Mouse (Mus musculus): Measurements from ENCODE around the gene Wipi1.
A peak's percentile ranks its signal among the peaks of the same experiment; 100 is the strongest.

The Wipi1 gene

GRCm38 (mm10) chr11:109583986-109584385 lies 27.8 kb downstream of the Wipi1 start:
- no peak for DNase-seq (ENCODE audit: low spot score in 2 of 2)

- no peak for DNase-seq (ENCODE audit: low spot score in 2 of 2)
These were observed 31.8 kb downstream of the Wipi1 start for GRCm38 (mm10) chr11:109579999-109580398.

DNA sequence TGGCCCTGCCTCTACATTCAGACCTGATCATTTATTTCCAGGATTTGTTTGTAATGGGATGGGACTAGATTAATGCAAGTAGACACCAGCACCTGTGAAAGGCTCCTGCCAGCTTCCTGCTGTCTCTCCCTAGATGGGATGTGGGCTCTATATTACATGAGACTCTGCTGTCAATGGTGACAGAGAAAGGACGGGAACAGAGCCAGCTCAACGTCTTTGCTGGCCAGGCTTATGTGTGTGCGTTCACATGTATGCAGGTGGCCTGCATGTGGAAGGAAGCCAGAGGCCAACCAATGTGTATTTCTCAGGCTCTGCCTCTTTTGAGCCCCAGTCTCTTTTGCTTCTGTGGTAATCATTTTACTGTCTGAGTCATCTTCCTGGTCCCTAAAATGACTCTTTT lies 33.2 kb downstream of the Wipi1 start:
- DNase-seq (ENCODE audit: low spot score in 2 of 2): no peak

DNA sequence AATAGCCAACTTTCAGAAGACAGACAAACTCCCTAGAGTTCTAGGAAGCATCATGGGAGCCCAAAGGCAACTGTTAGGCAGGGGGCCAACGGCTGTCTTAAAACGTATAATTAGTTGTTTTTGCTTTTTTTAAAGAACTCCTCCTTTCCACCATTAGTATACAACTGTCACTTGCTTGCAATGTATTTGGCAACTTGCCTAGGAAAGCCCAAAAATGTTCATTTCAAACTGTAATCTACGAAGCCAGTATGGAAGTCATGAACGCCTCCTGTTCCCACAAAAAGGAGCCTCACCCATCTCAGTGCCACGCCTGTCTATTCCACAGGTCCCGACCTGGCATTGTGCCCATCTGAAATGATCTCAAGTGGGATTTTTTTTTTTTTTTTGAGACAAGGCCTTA lies 35.9 kb downstream of the Wipi1 start:
- DNase-seq (ENCODE audit: low spot score in 2 of 2): no peak

- no peak for DNase-seq (ENCODE audit: low spot score in 2 of 2)
These were observed 37.2 kb downstream of the Wipi1 start for GRCm38 (mm10) chr11:109574604-109575003.

DNA sequence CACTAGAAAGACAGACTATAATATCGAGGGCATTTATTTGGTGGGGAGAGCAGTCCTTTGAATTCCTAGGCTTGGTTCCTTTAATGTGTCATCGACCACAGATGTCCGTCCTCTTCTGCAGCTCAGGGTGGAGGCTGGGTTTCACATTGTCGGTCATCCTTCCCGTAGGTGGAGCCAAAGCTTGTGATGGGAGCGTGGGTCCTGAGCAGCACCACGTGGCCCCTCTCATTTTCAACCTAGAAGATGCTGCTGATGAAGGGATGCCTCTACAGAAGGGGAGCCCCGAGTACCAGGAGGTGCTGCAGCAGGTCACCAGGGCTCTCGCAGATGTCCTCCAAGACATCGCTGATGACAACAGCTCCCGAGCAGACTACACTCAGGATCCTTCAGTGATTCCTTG lies 39.7 kb downstream of the Wipi1 start:
- DNase-seq (ENCODE audit: low spot score in 2 of 2): no peak

DNA sequence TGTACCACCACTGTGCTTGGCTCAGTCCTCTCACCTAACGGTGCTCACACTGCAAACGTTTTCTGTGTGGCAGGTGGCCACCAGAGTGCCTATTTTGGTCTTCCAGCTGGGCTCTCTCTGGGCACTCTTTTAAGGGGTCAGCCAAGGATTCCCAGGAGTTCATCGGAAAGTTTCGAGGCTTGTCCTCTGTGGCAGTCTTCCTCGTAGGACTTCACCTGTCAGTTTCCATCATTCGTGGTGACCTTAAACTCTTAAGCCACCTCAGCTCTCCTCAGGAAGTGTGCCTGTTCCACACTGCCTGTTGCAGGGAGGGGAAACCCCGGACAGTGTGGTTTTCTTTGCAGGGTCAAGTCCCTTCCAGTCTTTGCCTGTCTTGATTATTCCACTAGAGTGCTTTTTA lies 42.0 kb downstream of the Wipi1 start:
- DNase-seq (ENCODE audit: low spot score in 2 of 2): no peak

DNA sequence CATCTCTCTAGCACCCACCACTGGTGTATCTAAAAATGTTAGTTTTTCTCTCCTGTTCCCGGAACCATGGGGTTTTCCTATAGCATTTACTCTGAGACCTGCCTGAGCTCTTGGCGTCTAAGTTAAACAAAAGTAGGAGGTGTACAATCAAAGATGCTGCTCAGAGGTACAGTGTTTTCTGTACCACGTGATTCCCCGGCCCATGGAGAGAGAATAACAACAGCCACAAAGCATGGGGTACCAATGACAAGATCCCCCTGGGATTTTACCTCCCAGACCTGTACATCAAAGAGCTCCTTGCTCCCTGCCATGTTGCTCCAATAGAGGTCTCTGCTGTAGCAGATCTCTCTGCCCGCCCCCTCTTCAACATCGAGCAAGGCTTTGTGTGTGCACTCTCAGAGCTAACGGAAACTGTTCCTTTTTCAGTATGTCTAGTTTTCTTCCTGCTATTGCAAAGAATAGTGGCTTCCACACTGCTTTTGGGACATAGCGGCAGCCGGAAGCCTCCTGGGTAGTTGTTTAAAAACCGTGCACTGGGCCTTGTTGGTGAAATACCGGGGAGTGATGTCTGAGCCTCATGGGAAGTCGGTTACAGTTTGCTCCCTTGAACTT lies 42.7 kb downstream of the Wipi1 start:
- DNase-seq (ENCODE audit: low spot score in 2 of 2): no peak

DNA sequence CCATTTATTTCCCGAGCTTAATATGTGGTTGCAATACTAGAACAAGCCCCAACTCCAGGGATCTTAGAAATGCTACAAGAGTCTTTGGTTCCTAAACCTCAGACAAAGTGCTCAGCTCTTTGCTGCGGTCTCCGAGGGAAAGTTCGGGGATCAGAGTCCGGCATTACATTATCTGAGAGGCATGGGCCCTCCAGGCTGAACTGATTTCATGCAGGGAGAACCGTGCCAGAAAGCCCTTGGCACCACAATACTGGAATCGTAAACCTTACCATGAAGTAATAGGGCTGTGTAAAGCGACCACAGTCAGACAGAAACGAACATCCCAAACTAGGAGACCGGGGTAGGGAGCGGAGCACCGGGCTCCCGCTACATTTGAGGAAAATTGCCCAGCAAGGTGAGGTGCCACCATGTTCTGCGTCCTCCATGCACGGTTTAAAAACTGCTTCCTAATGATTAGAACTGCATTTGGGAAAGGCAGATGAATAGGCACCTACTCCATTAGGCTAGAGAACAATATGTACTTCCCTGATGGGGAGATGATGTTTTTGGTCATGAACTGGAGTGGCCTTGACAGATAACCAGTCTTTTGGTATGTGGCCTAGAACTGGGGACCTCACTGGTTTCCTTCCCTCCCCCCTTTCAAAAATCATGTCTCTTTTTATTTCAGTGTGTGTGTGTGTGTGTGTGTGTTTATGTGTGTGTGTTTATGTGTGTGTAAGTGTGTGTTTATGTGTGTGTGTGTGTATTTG lies 47.1 kb downstream of the Wipi1 start:
- DNase-seq (ENCODE audit: low spot score in 2 of 2): no peak

DNA sequence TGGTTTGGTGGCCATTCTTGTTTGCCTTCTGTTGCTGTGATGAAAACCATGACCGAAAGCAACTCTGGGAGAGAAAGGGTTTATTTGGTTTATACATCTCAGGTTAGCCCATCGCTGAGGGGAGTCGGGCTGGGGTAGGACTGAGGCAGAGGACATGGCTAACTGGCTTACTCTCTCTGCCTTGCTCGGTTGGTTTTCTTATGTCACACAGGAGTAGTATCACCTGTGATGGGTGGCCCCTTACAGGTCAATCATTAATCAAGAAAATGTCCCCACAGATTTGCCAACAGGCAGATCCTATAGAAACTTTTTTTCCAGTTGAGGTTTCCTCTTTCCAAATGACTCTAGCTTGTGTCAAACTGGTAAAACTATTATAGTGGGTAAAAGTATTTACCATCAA lies 48.1 kb downstream of the Wipi1 start:
- no peak for DNase-seq (ENCODE audit: low spot score in 2 of 2)

GRCm38 (mm10) chr11:109561445-109561844 lies 50.3 kb downstream of the Wipi1 start:
- no peak for DNase-seq (ENCODE audit: low spot score in 2 of 2)

DNA sequence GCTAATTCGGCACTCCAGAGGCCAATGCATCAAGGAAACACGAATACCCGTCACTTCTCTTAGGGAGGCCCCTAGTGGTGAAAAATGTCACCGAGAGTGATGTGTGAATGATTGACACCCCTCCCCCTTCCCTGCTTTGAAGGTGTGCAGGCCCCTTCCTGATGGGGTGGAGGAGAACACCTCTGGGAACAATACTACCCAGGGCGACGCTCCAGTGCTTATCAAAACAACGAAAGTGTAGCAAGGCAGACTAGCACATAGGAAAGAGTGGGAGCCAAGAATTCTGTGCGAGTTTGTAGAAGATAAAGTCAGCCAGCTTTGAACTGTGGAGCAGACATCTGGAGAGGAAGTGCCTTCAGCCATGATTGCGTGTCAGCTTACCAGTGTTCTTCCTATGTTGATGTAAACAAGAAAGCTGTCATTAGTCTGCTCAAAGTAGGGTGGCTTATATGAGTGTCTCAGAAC lies 50.9 kb downstream of the Wipi1 start:
- DNase-seq (ENCODE audit: low spot score in 2 of 2): no peak

- DNase-seq (ENCODE audit: low spot score in 2 of 2): no peak
These were observed 52.5 kb downstream of the Wipi1 start for GRCm38 (mm10) chr11:109559241-109559640.

DNA sequence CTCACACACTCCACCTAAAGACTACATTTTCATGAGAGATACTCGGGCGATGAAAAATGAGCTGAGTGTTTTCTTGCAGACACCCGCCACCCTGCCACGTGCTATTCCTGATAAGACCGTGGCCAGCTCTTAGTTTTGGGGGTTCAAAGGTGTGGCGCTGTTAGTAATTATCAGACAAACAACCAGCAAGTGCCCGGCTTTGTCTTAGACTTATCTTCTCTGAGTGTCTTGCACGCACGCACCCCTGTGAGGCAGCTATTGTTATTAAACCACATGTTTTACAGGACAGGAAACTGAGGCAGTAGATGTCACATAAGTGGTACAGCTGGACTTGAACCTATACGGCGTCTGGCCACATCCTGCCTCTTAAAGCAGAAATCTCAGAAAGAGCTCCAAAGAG lies 54.3 kb downstream of the Wipi1 start:
- no peak for DNase-seq (ENCODE audit: low spot score in 2 of 2)

DNA sequence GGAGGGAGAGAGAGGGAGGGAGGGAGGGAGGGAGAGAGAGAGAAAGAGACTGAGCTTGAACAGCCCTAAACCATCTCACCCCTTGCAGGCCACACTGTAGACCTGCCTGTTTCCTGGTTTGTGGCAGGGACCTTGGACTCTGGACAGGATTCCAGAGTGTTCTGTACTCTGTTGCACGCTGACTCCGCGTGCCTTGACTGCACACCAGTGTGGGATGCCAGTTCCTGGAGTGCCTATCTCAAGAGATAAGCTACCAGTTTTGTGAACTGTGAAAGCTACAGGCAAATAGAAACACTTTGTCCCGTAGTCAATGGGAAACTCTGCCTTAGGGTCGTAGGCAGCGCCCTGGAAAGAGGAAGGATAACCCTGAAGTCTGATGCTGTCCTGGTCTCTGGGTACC lies 55.6 kb downstream of the Wipi1 start:
- DNase-seq (ENCODE audit: low spot score in 2 of 2): no peak

DNA sequence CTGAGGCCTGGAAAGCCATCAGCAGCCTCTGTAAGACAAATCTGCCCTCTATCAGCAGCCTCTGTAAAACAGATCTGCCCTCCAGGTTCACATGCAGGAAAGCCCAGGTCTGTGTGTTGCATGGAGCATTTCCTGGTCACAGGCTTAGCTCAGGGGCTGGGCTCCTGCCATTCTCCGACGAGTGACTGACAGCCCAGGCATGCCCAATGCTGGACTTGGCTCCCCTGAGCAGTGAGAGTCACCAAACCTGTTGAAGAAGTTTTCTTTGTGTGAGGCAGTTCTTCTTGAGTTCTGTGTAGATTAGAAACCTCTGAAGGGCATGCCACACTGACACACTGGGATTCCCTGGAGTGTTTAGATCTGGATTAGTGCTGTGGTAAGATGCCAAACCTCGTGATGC lies 57.3 kb downstream of the Wipi1 start:
- peak; percentile 53 to 58 for DNase-seq (ENCODE audit: low spot score in 2 of 2)

- DNase-seq (ENCODE audit: low spot score in 2 of 2): no peak
These were observed 57.8 kb downstream of the Wipi1 start for GRCm38 (mm10) chr11:109553921-109554320.

DNA sequence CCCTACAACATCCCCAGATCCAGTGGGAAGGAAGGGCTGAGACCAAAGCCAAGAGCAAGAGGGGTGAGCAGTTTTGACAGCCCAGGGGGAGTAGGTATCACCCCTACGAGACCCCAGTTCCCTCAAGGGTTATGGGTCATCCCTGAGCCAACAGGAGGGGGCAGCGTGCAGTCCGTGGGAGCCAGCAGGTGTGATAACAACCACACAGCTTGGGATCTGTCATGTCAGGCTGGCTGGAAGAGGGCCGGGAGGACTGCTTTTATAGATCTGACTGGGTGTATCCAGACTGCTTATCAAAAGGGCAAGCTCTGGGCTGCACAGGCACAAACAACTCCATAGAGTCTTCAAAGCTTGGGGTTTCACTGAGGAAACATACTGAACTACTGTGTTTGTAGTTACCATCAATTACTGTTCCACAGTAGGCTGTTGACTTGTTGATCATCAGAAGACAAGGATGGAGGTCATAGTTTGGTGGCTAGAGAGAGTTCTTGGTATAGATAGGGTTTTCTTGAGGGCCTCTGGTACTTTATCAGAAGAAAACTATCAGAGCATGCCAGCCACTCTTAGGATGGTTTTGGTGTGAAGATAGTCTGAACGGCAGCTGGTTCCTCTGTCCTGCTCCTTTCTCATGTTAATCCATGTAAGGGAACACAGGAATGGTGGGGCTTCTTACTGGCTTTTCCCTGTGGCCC lies 62.0 kb downstream of the Wipi1 start:
- no peak for DNase-seq (ENCODE audit: low spot score in 2 of 2)

GRCm38 (mm10) chr11:109547652-109548051 lies 64.1 kb downstream of the Wipi1 start:
- DNase-seq (ENCODE audit: low spot score in 2 of 2): no peak

DNA sequence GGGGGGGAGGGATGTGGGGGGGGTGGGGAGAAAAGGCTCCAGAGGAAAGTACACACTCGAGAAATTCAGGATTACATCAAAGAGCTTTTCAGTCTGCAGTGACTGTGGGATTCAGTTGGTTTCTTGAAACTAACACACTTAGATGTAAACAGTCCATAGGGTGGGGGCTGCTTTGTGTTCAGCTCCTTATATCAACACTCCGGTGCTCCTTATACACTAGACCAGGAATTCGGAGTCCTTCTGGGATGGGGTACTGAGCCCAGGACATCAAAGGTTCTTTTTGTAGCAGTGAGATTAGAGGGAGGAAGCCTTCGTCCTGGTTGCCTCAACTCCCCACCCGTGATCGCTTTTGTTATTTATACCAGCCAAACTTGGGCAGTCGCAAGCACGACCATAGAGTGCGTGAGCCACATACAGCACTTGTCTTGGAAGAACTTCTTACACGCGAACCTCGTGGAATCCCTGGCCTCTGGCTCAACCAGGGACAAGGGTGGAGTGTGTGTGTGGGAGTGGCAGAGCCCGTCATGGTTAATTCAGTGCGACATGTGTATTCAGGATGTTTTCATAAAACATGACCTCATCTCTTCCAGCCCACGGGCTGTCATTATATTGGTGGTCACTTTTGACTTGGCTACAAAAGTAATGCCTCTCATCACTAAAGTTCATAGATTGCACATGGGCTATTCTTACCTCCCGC lies 65.3 kb downstream of the Wipi1 start:
- DNase-seq (ENCODE audit: low spot score in 2 of 2): no peak

DNA sequence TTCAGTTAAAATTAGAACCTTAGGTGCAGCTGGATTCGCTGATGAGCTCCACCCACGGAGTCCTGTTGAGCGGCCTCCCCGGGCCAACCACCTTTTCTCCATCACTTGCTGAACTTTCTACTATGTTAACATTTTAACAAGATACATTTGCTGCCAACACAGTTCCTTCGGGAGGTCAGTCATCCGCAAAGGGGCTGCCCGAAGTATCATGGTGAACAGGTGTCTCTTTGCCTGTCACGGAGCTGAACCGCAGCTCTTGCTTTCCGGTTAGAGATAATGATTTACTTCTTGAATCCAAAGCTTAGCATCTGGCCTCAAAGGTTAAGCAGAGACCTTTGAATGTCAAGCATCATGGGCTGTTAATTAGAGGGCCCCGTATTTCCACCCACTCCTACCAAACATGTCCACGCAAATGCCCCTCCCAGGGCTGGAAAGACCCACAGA lies 66.0 kb downstream of the Wipi1 start:
- no peak for DNase-seq (ENCODE audit: low spot score in 2 of 2)

- no peak for DNase-seq (ENCODE audit: low spot score in 2 of 2)
These were observed 66.5 kb downstream of the Wipi1 start for GRCm38 (mm10) chr11:109545265-109545664.

Measured in urinary bladder, postnatal 36 days (tissue).